Mouse (Mus musculus): ENCODE measurements around the gene Tppp.

GRCm38 (mm10) chr13:73960117-73960652, 49.0 kb upstream of the Tppp start:
- TF ChIP-seq CTCF (IDR thresholded peaks at IDR 0.05; ENCODE audit: borderline replicate concordance, control insufficient read depth, extremely low read depth, insufficient read depth, low read length, poor library complexity) (no peak), POLR2A (IDR thresholded peaks at IDR 0.05; ENCODE audit: control insufficient read depth, extremely low read depth, insufficient read depth, low read length, poor library complexity) (no peak)
